Mouse (Mus musculus): ENCODE results near the gene Rere. TPM values are rescaled to one million over a fixed set of nuclear protein-coding genes. Genes with fewer than 3 reads are reported as not detected.

The Rere gene
- total and polyA plus RNA-seq, 3 experiments = 4.1 to 31.8 TPM; not detected in 1

- Histone ChIP-seq H3K27ac (ENCODE audit: control insufficient read depth, low read depth, low read length) (no peak overlapping the region), H3K79me2 (ENCODE audit: control insufficient read depth, insufficient read depth, low read length, poor library complexity) (no peaks in the 10 kb centered on the region), H3K36me3 (ENCODE audit: control insufficient read depth in 1 of 2, insufficient read depth in 2 of 2, low read length in 2 of 2) (peaks cover 0 to 2% of the 10 kb centered on the region in 2 experiments; a peak in 1 of 4 replicates), H3K4me3 (ENCODE audit: control insufficient read depth in 1 of 2, insufficient read depth in 1 of 2, low read depth in 2 of 2, low read length in 2 of 2) (no peak overlapping the region), H3K9ac (ENCODE audit: control insufficient read depth, low read depth, low read length, poor library complexity, severe bottlenecking) (no peak overlapping the region), H3K9me3 (replicated peaks; ENCODE audit: insufficient read depth, low read length) (no peaks in the 10 kb centered on the region), H3K27me3 (ENCODE audit: control insufficient read depth in 1 of 2, insufficient read depth in 2 of 2, low read length in 2 of 2) (no peaks in the 10 kb centered on the region), H3K4me1 (ENCODE audit: control insufficient read depth in 1 of 2, insufficient read depth in 2 of 2, low read length in 2 of 2) (no peaks in the 10 kb centered on the region; a peak in 1 of 4 replicates)
- DNase-seq (ENCODE audit: low read depth, low spot score) = no peak
- TF ChIP-seq POLR2A (IDR thresholded peaks at IDR 0.05; ENCODE audit: control insufficient read depth in 1 of 2, insufficient read depth in 1 of 2, low read depth in 1 of 2, low read length in 2 of 2, poor library complexity in 1 of 2) = no peak
- TF ChIP-seq ELF1 (IDR thresholded peaks at IDR 0.05; ENCODE audit: low read depth, low read length) = no peak
- no peak for TF ChIP-seq MYC (IDR thresholded peaks at IDR 0.05; ENCODE audit: low read depth, low read length)
- no peak for TF ChIP-seq ZNF384 (IDR thresholded peaks at IDR 0.05; ENCODE audit: low read depth, low read length)
- no peak for TF ChIP-seq MAZ (IDR thresholded peaks at IDR 0.05; ENCODE audit: low read depth, low read length)
- no peak for TF ChIP-seq UBTF (IDR thresholded peaks at IDR 0.05; ENCODE audit: borderline replicate concordance, insufficient read depth, low read depth, low read length)
- no peak for TF ChIP-seq NELFE (IDR thresholded peaks at IDR 0.05; ENCODE audit: low read depth, low read length)
- TF ChIP-seq MXI1 (IDR thresholded peaks at IDR 0.05; ENCODE audit: low read depth, low read length) = no peak
Observed at GRCm38 (mm10) chr4:150428762-150429161, 147.3 kb downstream of the Rere start.

GRCm38 (mm10) chr4:150433827-150434574, 152.6 kb downstream of the Rere start:
- H3K9ac ChIP-seq (ENCODE audit: control insufficient read depth, low read depth, low read length, poor library complexity, severe bottlenecking) = no peak overlapping the region
- peaks cover 0 to 10% of the 10 kb centered on the region in 2 experiments; a peak in 2 of 4 replicates for H3K4me1 ChIP-seq (ENCODE audit: control insufficient read depth in 1 of 2, insufficient read depth in 2 of 2, low read length in 2 of 2)
- no peaks in the 10 kb centered on the region for H3K9me3 ChIP-seq (replicated peaks; ENCODE audit: insufficient read depth, low read length)
- H3K36me3 ChIP-seq (ENCODE audit: control insufficient read depth in 1 of 2, insufficient read depth in 2 of 2, low read length in 2 of 2) = peaks cover 2 to 7% of the 10 kb centered on the region in 2 experiments; a peak in 3 of 4 replicates
- no peak overlapping the region for H3K27ac ChIP-seq (ENCODE audit: control insufficient read depth, low read depth, low read length)
- no peaks in the 10 kb centered on the region for H3K27me3 ChIP-seq (ENCODE audit: control insufficient read depth in 1 of 2, insufficient read depth in 2 of 2, low read length in 2 of 2)
- 0 out of 2 replicates have a peak, but pooled peaks cover 2% of the 10 kb centered on the region for H3K79me2 ChIP-seq (ENCODE audit: control insufficient read depth, insufficient read depth, low read length, poor library complexity)
- H3K4me3 ChIP-seq (ENCODE audit: control insufficient read depth in 1 of 2, insufficient read depth in 1 of 2, low read depth in 2 of 2, low read length in 2 of 2) = no peak overlapping the region
- DNase-seq (ENCODE audit: low read depth, low spot score) = no peak
- no peak for TF ChIP-seq ZMIZ1 (IDR thresholded peaks at IDR 0.05; ENCODE audit: low read depth, low read length)
- TF ChIP-seq GATA1 (IDR thresholded peaks at IDR 0.05; ENCODE audit: low read depth, low read length) = no peak
- no peak for TF ChIP-seq TCF12 (IDR thresholded peaks at IDR 0.05; ENCODE audit: low read depth, low read length)
- TF ChIP-seq MXI1 (IDR thresholded peaks at IDR 0.05; ENCODE audit: low read depth, low read length) = no peak
- no peak for TF ChIP-seq POLR2AphosphoS5 (IDR thresholded peaks at IDR 0.05; ENCODE audit: borderline replicate concordance, low read depth, low read length)
- TF ChIP-seq SMC3 (IDR thresholded peaks at IDR 0.05; ENCODE audit: low read depth, low read length) = no peak
- no peak for TF ChIP-seq CTCF (IDR thresholded peaks at IDR 0.05 in 2 of 3, conservative IDR thresholded peaks at IDR 0.05 in 1 of 3; ENCODE audit: control insufficient read depth in 1 of 3, insufficient read depth in 1 of 3, low read depth in 2 of 3, low read length in 3 of 3, poor library complexity in 1 of 3, severe bottlenecking in 1 of 3)

All from MEL (cell line).